Mouse (Mus musculus): ENCODE results near the gene Gm10376.
"Not testable (repeated sequence)": the region's sequence is repeated elsewhere in the genome, so short reads cannot be mapped to it uniquely, and the experiment has no call there.

Gm10376 gene

GRCm38 (mm10) chr14:43015528-43015927 is at the start of gene Gm10376:
Gene Gm10376, minus strand, starts transcription at chr14:43015628.
- in situ Hi-C loops (cut with MboI, MseI): loop anchor here (25.0 kb wide), 1 partner anchor 1378 kb away; the partner anchor contains the start of gene Gm3676

GRCm38 (mm10) chr14:43060179-43060578 is 44.8 kb upstream of the Gm10376 start:
- in situ Hi-C loops (cut with MboI, MseI): loop anchor here (5.0 kb wide), 1 partner anchor 217 kb away; the partner anchor contains the start of gene Gm9732

- in situ Hi-C loops (cut with MboI, MseI): not testable (repeated sequence)
These were observed 42.6 kb upstream of the Gm10376 start for GRCm38 (mm10) chr14:43058063-43058462.

GRCm38 (mm10) chr14:42993524-42993923 is 21.9 kb downstream of the Gm10376 start, which contains the start of gene Gm8082:
Gene Gm8082, minus strand, starts transcription at chr14:42993624.
- in situ Hi-C loops (cut with MboI, MseI): loop anchor here (25.0 kb wide), 3 partner anchors 231 to 1256 kb away; partner anchors contain the start of genes Gm17027 and Gm3015

Measured in T-helper 2 cell (primary cell).